Mouse (Mus musculus) midbrain, postnatal 0 days (tissue): Measurements from ENCODE around the gene Akna. TPM values are rescaled to one million over a fixed set of nuclear protein-coding genes. Genes with fewer than 3 reads are reported as not detected.

Experiments
- ATAC-seq: fragments of 200-750 bp; cut with Nextera tagmentation; 2 replicates; pipeline ENCODE4 v1.8.0; 2017; ENCODE audit warnings: moderate number of reproducible peaks, mild to moderate bottlenecking, moderate TSS enrichment, moderate library complexity; ENCODE audit not compliant: low FRiP score
- DNase-seq: peaks from one replicate; pipeline ENCODE4 v3.0.0-alpha.2; 2015; ENCODE audit warnings: low spot score
- H3K27ac ChIP-seq: fragments of 300-500 bp; sonication (generic); 2 replicates; pipeline ENCODE4 v1.5.1; 2014; ENCODE audit warnings: low read depth, mild to moderate bottlenecking, low read length, mixed read lengths
- H3K27me3 ChIP-seq: fragments of 300-500 bp; sonication (generic); 2 replicates; pipeline ENCODE4 v1.6.1; 2014; ENCODE audit warnings: low read length, control low read depth, mixed read lengths; ENCODE audit not compliant: insufficient read depth
- H3K36me3 ChIP-seq: fragments of 300-500 bp; sonication (generic); 2 replicates; pipeline ENCODE4 v1.6.1; 2014; ENCODE audit warnings: low read length, control low read depth, mixed read lengths; ENCODE audit not compliant: insufficient read depth
- H3K4me1 ChIP-seq: fragments of 300-500 bp; sonication (generic); 2 replicates; pipeline ENCODE4 v1.6.1; 2014; ENCODE audit warnings: mild to moderate bottlenecking, control low read depth, antibody characterized with exemption, low read length, mixed read lengths; ENCODE audit not compliant: insufficient read depth
- H3K4me2 ChIP-seq: fragments of 300-500 bp; sonication (generic); 2 replicates; pipeline ENCODE4 v1.6.1; 2014; ENCODE audit warnings: low read depth, mild to moderate bottlenecking, low read length, mixed read lengths; ENCODE audit not compliant: poor library complexity, severe bottlenecking
- H3K4me3 ChIP-seq: fragments of 300-500 bp; sonication (generic); 2 replicates; pipeline ENCODE4 v1.5.1; 2014; ENCODE audit warnings: low read depth, mild to moderate bottlenecking, low read length, moderate library complexity
- H3K9ac ChIP-seq: fragments of 300-500 bp; sonication (generic); replicated peaks from 2 replicates; pipeline ENCODE4 v1.6.1; 2014; ENCODE audit warnings: mild to moderate bottlenecking, low read length, moderate library complexity, mixed read lengths; ENCODE audit not compliant: poor library complexity, severe bottlenecking
- H3K9me3 ChIP-seq: fragments of 300-500 bp; sonication (generic); 2 replicates; pipeline ENCODE4 v1.6.1; 2016; ENCODE audit warnings: low read length, control low read depth
- CTCF ChIP-seq: IDR thresholded peaks from 2 replicates; pipeline ENCODE4 v1.5.1; 2016; ENCODE audit warnings: antibody characterized with exemption, mild to moderate bottlenecking
- WGBS: fragments of 180-500 bp; shearing (Covaris S2); extraction: QIAGEN DNeasy Blood & Tissue Kit; methylation state at CpG from one replicate; pipeline ENCODE4 v1.1.7; 2014; 5-methylcytosine and 5-hydroxymethylcytosine counted together
- polyA plus RNA-seq: library from polyadenylated mRNA; unstranded; fragments of >200 nt; fragmentation: Nextera tagmentation; extraction: Ambion mirVana; gene quantifications from 2 replicates; pipeline ENCODE4 v1.2.1, GENCODE M21; 2015
- total RNA-seq: library from RNA; depleted of rRNA; stranded (reverse); fragments of >200 nt; gene quantifications from 2 replicates; pipeline ENCODE4 v1.2.3, GENCODE M21; 2014

The Akna gene
- total and polyA plus RNA-seq, 2 experiments from 2014 or later: 2.1 to 5.3 TPM

DNA sequence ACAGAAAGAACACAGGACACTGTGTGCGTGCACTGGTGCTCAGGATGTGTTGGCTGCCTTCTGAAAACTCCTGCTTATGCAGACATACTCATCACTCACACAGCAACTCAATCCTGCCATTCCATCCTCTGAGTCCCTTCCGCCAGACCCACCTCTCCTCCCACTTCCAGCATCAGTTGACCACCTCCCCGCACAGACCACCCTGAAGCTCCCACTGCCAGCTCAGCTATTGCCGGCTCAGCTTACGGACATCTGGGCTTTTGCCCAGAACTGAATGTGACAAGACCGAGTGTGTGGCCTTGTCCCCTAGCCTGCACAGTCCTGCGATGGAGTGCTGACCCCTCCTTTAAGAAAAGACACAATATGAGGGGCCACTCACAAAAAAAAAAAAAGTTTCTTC is 37.1 kb upstream of the Akna start:
- Histone ChIP-seq H3K27ac (no peak overlapping the region), H3K4me1 (no peaks in the 10 kb centered on the region), H3K4me2 (no peak overlapping the region), H3K4me3 (no peak overlapping the region), H3K9ac (no peak overlapping the region), H3K36me3 (no peaks in the 10 kb centered on the region), H3K27me3 (no peaks in the 10 kb centered on the region), H3K9me3 (no peaks in the 10 kb centered on the region)
- no peak for TF ChIP-seq CTCF
- ATAC-seq: peak; percentile 60; the same call in 1 of the 2 replicates
- 63% methylated on average over 7 of the region's 7 CpGs for WGBS
- DNase-seq: peak; percentile 39

DNA sequence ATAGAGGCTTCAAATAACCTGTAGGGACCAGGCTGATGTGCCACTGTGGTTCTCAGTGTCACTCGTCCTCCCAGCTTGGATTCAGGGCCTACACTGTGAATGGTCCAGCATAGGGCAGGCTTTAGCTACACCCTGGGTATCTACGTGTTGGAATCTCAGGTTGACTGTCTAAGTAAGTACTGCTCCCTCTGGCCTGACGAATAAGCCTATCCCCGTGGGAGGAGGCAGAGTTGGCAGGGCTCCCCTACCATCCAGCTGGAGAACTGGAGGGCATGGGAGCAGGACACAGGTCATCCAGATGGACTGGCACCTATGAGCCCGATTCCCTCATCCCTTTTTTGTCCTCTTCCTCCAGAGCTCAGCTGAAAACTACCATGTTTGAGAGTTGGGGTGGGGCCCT is 34.8 kb upstream of the Akna start:
- Histone ChIP-seq H3K27me3 (no peaks in the 10 kb centered on the region), H3K4me2 (no peak overlapping the region), H3K27ac (no peak overlapping the region), H3K4me3 (no peak overlapping the region), H3K9ac (no peak overlapping the region), H3K9me3 (no peaks in the 10 kb centered on the region), H3K4me1 (no peaks in the 10 kb centered on the region), H3K36me3 (no peaks in the 10 kb centered on the region)
- DNase-seq (no peak), ATAC-seq (no peak)
- TF ChIP-seq CTCF: no peak
- 79% methylated on average over 5 of the region's 5 CpGs for WGBS

DNA sequence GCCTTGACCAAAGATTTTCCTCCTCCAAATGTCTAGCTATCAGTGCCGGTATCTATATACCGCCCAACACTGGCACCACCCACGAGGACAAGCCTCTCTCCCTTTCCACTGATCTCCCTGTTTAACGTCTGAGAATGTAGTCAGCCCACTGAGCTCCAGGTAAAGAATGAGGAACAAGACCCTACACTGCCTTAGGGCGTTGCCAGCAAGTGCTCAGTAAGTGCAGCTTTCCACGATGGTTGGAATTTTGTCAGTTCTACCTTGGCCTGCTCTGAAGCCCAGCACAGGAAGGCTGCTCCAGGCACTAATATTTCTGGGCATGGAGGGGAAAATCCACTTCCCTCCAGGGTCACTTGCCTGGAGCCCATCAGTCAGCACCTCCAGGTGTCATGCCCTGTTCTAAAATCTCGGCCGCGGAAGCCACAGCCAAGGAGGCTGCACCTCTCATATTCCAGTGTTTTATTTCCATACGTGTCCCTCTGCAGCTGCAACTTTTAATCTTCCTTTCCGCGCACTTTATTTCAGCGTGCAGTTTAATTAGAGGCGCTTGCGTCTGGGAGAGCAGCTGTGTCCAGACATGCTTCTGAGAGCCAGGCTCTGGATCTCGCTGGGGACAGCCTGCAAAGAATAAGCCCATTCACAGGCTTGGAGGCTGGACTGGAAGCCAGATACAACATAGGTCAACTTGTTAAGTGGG is 34.1 kb upstream of the Akna start:
- H3K4me3 ChIP-seq: no peak overlapping the region
- no peak overlapping the region for H3K9ac ChIP-seq
- no peak overlapping the region for H3K4me2 ChIP-seq
- peak; percentile 35 for DNase-seq
- H3K9me3 ChIP-seq: no peaks in the 10 kb centered on the region
- no peak for TF ChIP-seq CTCF
- 55% methylated on average over 16 of the region's 16 CpGs for WGBS
- no peaks in the 10 kb centered on the region for H3K36me3 ChIP-seq
- H3K27me3 ChIP-seq: no peaks in the 10 kb centered on the region
- no peak for ATAC-seq
- H3K4me1 ChIP-seq: no peaks in the 10 kb centered on the region
- H3K27ac ChIP-seq: no peak overlapping the region

DNA sequence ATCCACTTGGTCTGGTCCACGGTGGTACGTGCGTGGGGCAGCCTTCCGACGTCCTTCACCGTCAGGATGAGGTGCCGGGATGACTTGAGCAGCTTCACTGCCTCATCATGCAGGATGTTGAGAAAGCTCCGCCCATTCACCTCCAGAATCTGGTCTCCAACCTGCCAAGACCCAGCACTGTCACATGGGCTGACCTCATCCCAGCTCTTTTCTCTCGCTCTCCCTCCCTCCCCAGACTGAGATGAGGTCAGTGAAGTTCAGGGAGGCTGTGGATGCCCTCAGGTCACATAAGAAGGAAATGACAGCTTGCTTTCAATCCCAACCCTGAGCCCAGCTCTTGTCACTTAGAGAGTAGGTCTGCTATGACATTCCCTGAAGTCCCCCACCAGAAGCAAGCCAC is 32.2 kb upstream of the Akna start:
- peaks cover 4% of the 10 kb centered on the region; the same call in 1 of the 2 replicates for H3K36me3 ChIP-seq
- no peak overlapping the region for H3K4me2 ChIP-seq
- ATAC-seq (no peak), DNase-seq (no peak)
- H3K4me1 ChIP-seq: no peaks in the 10 kb centered on the region
- H3K9ac ChIP-seq: no peak overlapping the region
- H3K4me3 ChIP-seq: no peak overlapping the region
- H3K27ac ChIP-seq: no peak overlapping the region
- 89% methylated on average over 9 of the region's 9 CpGs for WGBS
- no peaks in the 10 kb centered on the region for H3K9me3 ChIP-seq
- TF ChIP-seq CTCF: no peak
- H3K27me3 ChIP-seq: no peaks in the 10 kb centered on the region

DNA sequence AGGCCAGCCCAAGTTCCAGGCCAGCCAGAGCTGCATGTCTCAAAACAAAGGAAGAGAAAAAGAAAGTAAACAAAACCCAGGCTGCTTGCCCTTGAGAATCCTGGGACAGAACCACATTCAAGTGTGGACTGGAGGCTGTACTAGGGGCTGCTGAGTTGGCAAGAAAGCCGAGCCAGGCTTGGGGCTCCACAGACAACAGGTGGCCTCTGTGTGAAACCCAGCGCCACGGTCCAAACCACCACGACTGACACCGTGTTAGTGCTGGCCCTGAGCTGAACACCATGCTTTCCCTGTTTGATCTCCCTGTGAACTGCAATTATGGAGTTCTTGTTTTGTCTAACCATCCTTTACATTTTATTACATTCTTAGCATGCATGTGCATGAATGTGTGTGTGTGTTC is 27.9 kb upstream of the Akna start:
- DNase-seq (no peak), ATAC-seq (no peak)
- H3K4me3 ChIP-seq: no peak overlapping the region
- H3K4me2 ChIP-seq: no peak overlapping the region
- no peak overlapping the region for H3K27ac ChIP-seq
- 77% methylated on average over 5 of the region's 5 CpGs for WGBS
- no peak for TF ChIP-seq CTCF
- peaks cover 4% of the 10 kb centered on the region; the same call in 1 of the 2 replicates for H3K36me3 ChIP-seq
- no peaks in the 10 kb centered on the region for H3K9me3 ChIP-seq
- no peak overlapping the region for H3K9ac ChIP-seq
- H3K4me1 ChIP-seq: no peaks in the 10 kb centered on the region
- no peaks in the 10 kb centered on the region for H3K27me3 ChIP-seq

DNA sequence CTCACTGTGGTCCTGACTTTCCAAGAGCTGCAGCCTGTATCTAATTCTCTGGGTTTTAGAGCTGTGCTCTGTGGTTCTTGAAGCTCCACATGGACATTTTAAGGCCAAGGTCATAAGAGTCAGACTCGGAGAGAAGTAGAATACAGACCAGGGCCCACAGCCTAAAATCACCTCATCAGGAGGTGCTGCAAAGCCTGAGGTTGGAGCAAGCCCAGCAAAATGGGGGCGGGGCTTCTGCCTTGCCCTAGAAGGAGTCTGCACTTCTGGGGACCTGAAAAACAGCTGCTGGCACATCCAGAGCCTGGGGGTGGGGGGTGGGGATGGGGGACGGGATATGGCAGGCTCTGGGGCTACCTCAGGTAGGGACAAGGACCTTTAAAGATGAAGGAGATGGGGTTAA is 27.2 kb upstream of the Akna start:
- ATAC-seq (no peak), DNase-seq (no peak)
- Histone ChIP-seq H3K4me3 (no peak overlapping the region), H3K4me2 (no peak overlapping the region), H3K9me3 (no peaks in the 10 kb centered on the region), H3K36me3 (peaks cover 4% of the 10 kb centered on the region; the same call in 1 of the 2 replicates), H3K4me1 (no peaks in the 10 kb centered on the region), H3K27me3 (no peaks in the 10 kb centered on the region), H3K27ac (no peak overlapping the region), H3K9ac (no peak overlapping the region)
- 56% methylated on average over 3 of the region's 3 CpGs for WGBS
- no peak for TF ChIP-seq CTCF
